Mouse (Mus musculus): ENCODE measurements around the gene Rps18. TPM values are rescaled to one million over a fixed set of nuclear protein-coding genes. Genes with fewer than 3 reads are reported as not detected.

Rps18 gene
- polyA plus RNA-seq, 1 experiment, result 287 TPM

GRCm38 (mm10) chr17:33902079-33902478 is 53.7 kb downstream of the Rps18 start:
- Histone ChIP-seq H3K36me3 (ENCODE audit: control insufficient read depth, insufficient read depth) (no peaks in the 10 kb centered on the region), H3K27me3 (ENCODE audit: control insufficient read depth, insufficient read depth, insufficient read length) (no peaks in the 10 kb centered on the region), H3K4me3 (no peak overlapping the region), H3K79me2 (ENCODE audit: control insufficient read depth, insufficient read depth) (no peaks in the 10 kb centered on the region), H3ac (ENCODE audit: control insufficient read depth, insufficient read length) (no peak overlapping the region), H3K4me2 (ENCODE audit: low read depth) (no peak overlapping the region)
- TF ChIP-seq POLR2AphosphoS2 (IDR thresholded peaks at IDR 0.05; ENCODE audit: insufficient read length, low read depth) (no peak), TCF12 (IDR thresholded peaks at IDR 0.05; ENCODE audit: insufficient read depth, poor library complexity, severe bottlenecking) (no peak), REST (IDR thresholded peaks at IDR 0.05; ENCODE audit: insufficient read depth, insufficient read length) (no peak), MAX (IDR thresholded peaks at IDR 0.05; ENCODE audit: low read depth) (no peak), SRF (IDR thresholded peaks at IDR 0.05; ENCODE audit: control insufficient read depth, insufficient read length, low read depth) (no peak), USF1 (IDR thresholded peaks at IDR 0.05; ENCODE audit: low read depth) (no peak)

Other genes starting within 250 kb of the Rps18 start
- 51.5 TPM for gene March2, start 237.3 kb downstream of the Rps18 start, polyA plus RNA-seq (2012; fragmentation: generic; extraction: Trizol)
- 126 TPM for gene Rab11b, start 195.5 kb downstream of the Rps18 start, polyA plus RNA-seq (2012; fragmentation: generic; extraction: Trizol)
- gene Angptl4, start 174.2 kb downstream of the Rps18 start, polyA plus RNA-seq (2012; fragmentation: generic; extraction: Trizol), result 42.8 TPM
- gene Kank3, start 145.5 kb downstream of the Rps18 start, polyA plus RNA-seq (2012; fragmentation: generic; extraction: Trizol), result 8.3 TPM
- 6,768 TPM for gene Rps28, start 131.4 kb downstream of the Rps18 start, polyA plus RNA-seq (2012; fragmentation: generic; extraction: Trizol)
- gene Ndufa7, start 131.4 kb downstream of the Rps18 start, polyA plus RNA-seq (2012; fragmentation: generic; extraction: Trizol), result 614 TPM
- gene Cd320, start 112.9 kb downstream of the Rps18 start, polyA plus RNA-seq (2012; fragmentation: generic; extraction: Trizol), result 83.1 TPM
- not detected for gene Gm7029, start 82.2 kb downstream of the Rps18 start, polyA plus RNA-seq (2012; fragmentation: generic; extraction: Trizol)
- 32.2 TPM for gene Kifc1, start 65.3 kb downstream of the Rps18 start, polyA plus RNA-seq (2012; fragmentation: generic; extraction: Trizol)
- gene Platr17, start 50.9 kb downstream of the Rps18 start, polyA plus RNA-seq (2012; fragmentation: generic; extraction: Trizol), result 0.17 TPM
- 16.9 TPM for gene Daxx, start 46.6 kb downstream of the Rps18 start, polyA plus RNA-seq (2012; fragmentation: generic; extraction: Trizol)
- 50.6 TPM for gene Tapbp, start 40.1 kb downstream of the Rps18 start, polyA plus RNA-seq (2012; fragmentation: generic; extraction: Trizol)
- 31.6 TPM for gene Zbtb22, start 40.1 kb downstream of the Rps18 start, polyA plus RNA-seq (2012; fragmentation: generic; extraction: Trizol)
- 20.1 TPM for gene Rgl2, start 26.5 kb downstream of the Rps18 start, polyA plus RNA-seq (2012; fragmentation: generic; extraction: Trizol)
- gene Pfdn6, start 15.7 kb downstream of the Rps18 start, polyA plus RNA-seq (2012; fragmentation: generic; extraction: Trizol), result 110 TPM
- 25.9 TPM for gene Wdr46, start 15.3 kb downstream of the Rps18 start, polyA plus RNA-seq (2012; fragmentation: generic; extraction: Trizol)
- 1.2 TPM for gene B3galt4, start 4.5 kb downstream of the Rps18 start, polyA plus RNA-seq (2012; fragmentation: generic; extraction: Trizol)
- 29.9 TPM for gene Vps52, start 189 bp downstream of the Rps18 start, polyA plus RNA-seq (2012; fragmentation: generic; extraction: Trizol)
- 89.2 TPM for gene H2-K1, start 44.3 kb upstream of the Rps18 start, polyA plus RNA-seq (2012; fragmentation: generic; extraction: Trizol)
- 42.9 TPM for gene Ring1, start 68.7 kb upstream of the Rps18 start, polyA plus RNA-seq (2012; fragmentation: generic; extraction: Trizol)
- 51.1 TPM for gene H2-Ke6, start 72.1 kb upstream of the Rps18 start, polyA plus RNA-seq (2012; fragmentation: generic; extraction: Trizol)
- gene Slc39a7, start 75.7 kb upstream of the Rps18 start, polyA plus RNA-seq (2012; fragmentation: generic; extraction: Trizol), result 207 TPM
- gene Rxrb, start 75.8 kb upstream of the Rps18 start, polyA plus RNA-seq (2012; fragmentation: generic; extraction: Trizol), result 45.8 TPM
- gene Col11a2, start 83.4 kb upstream of the Rps18 start, polyA plus RNA-seq (2012; fragmentation: generic; extraction: Trizol), result 0.94 TPM
- gene H2-Oa, start 136.3 kb upstream of the Rps18 start, polyA plus RNA-seq (2012; fragmentation: generic; extraction: Trizol), result 0.07 TPM
- 7.2 TPM for gene H2-DMa, start 163.5 kb upstream of the Rps18 start, polyA plus RNA-seq (2012; fragmentation: generic; extraction: Trizol)
- gene Brd2, start 166.6 kb upstream of the Rps18 start, polyA plus RNA-seq (2012; fragmentation: generic; extraction: Trizol), result 90.1 TPM
- gene H2-DMb2, start 187.3 kb upstream of the Rps18 start, polyA plus RNA-seq (2012; fragmentation: generic; extraction: Trizol), result not detected
- not detected for gene H2-DMb1, start 197.1 kb upstream of the Rps18 start, polyA plus RNA-seq (2012; fragmentation: generic; extraction: Trizol)
- gene Tap1, start 231.6 kb upstream of the Rps18 start, polyA plus RNA-seq (2012; fragmentation: generic; extraction: Trizol), result 0.62 TPM
- gene Psmb9, start 231.8 kb upstream of the Rps18 start, polyA plus RNA-seq (2012; fragmentation: generic; extraction: Trizol), result 0.26 TPM
- gene Psmb8, start 241.7 kb upstream of the Rps18 start, polyA plus RNA-seq (2012; fragmentation: generic; extraction: Trizol), result 0.44 TPM
- 5.3 TPM for gene Tap2, start 247.5 kb upstream of the Rps18 start, polyA plus RNA-seq (2012; fragmentation: generic; extraction: Trizol)